Mouse (Mus musculus): ENCODE measurements around the gene Fbxo33. TPM values are rescaled to one million over a fixed set of nuclear protein-coding genes. Genes with fewer than 3 reads are reported as not detected.
"Not testable (repeated sequence)": the region's sequence is repeated elsewhere in the genome, so short reads cannot be mapped to it uniquely, and the experiment has no call there.

Gene Fbxo33
- polyA plus RNA-seq (2015; fragmentation: Nextera tagmentation; extraction: Ambion mirVana) = 8.8 and 9.6 TPM in 2 replicates

DNA sequence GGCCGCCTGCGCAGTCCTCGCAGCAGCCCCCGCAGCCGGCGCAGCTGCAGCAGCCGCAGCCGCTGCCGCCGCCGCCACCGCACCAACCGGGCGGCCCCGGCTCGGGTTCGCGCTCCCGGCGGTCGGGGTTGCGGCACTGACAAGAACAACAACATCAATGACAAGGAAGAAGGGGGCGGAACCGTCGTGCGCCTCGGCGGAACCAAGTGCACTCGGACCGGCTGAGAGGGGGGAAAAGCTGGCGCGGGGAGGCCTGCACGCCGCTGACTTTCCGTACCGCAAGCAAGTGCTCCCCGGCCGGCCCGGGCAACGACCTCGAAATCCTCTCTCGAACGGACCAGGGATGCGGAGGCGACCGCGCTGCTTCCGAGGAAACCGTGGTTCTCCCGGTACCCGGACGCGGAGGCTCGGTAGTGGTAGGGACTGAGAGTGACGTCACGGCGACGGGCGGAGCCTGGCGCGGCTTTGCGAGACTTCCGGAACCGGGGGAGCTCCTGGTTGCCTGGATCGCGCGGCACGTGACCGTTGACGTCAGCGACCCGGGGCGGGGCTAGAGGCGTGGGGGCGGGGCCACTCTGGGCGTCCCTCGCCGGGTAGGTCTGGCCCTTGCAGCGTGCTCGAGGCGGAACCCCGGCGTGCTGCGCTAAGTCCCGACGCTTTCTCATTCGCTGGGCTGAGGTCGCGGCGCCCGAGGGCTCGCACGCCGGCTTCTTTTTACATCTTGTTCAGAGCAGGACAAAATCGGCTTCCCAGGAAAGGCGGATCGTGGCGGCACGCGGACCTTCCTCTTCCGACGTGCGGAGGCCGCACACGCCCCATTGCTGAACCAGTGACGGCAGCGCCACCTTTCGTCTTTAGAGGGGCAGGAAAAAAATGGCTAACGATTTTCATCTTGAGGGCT, at the start of gene Fbxo33:
Gene Fbxo33 (minus strand): TSS at position 401 of the 901 bp plus-strand sequence.
- no peaks in the 10 kb centered on the region for H3K27me3 ChIP-seq
- H3K4me1 ChIP-seq (replicated peaks) = peaks cover 32% of the 10 kb centered on the region
- WGBS (ENCODE audit: insufficient replicate concordance) = under 1% methylated on average over 97 of the region's 109 CpGs
- H3K9ac ChIP-seq = peak within 1 kb of the TSS; percentile 97
- peak; percentile 95 for ATAC-seq (ENCODE audit: low read depth)
- H3K4me2 ChIP-seq = peak within 1 kb of the TSS; percentile 79
- no peaks in the 10 kb centered on the region for H3K9me3 ChIP-seq (replicated peaks)
- H3K4me3 ChIP-seq (replicated peaks) = peak within 1 kb of the TSS; percentile 98
- no peaks in the 10 kb centered on the region for H3K36me3 ChIP-seq
- peak; percentile 96 for DNase-seq
- H3K27ac ChIP-seq = peak within 1 kb of the TSS; percentile 97

DNA sequence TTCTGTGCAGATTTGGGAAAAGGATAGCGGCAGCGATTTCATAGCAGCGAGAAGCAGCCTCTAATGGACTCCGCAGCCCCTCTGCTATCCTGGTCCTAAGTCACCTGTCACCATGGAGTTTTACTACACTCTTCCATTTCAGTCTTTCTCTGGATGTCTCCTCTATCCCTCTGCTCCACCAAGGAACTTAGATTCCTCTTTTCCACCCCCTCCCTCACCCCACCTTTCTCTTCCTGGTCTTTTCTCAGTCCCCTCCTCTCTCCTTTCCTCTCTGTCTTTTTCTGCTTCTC, 46.4 kb upstream of the Fbxo33 start:
- Histone ChIP-seq H3K4me2 (no peak overlapping the region), H3K9ac (no peak overlapping the region), H3K27ac (no peak overlapping the region), H3K36me3 (no peaks in the 10 kb centered on the region), H3K9me3 (replicated peaks) (no peaks in the 10 kb centered on the region), H3K4me3 (replicated peaks) (no peak overlapping the region), H3K27me3 (no peaks in the 10 kb centered on the region), H3K4me1 (replicated peaks) (no peaks in the 10 kb centered on the region)
- DNase-seq = no peak
- WGBS (ENCODE audit: insufficient replicate concordance) = 73% methylated on average over 4 of the region's 4 CpGs
- no peak for ATAC-seq (ENCODE audit: low read depth)

DNA sequence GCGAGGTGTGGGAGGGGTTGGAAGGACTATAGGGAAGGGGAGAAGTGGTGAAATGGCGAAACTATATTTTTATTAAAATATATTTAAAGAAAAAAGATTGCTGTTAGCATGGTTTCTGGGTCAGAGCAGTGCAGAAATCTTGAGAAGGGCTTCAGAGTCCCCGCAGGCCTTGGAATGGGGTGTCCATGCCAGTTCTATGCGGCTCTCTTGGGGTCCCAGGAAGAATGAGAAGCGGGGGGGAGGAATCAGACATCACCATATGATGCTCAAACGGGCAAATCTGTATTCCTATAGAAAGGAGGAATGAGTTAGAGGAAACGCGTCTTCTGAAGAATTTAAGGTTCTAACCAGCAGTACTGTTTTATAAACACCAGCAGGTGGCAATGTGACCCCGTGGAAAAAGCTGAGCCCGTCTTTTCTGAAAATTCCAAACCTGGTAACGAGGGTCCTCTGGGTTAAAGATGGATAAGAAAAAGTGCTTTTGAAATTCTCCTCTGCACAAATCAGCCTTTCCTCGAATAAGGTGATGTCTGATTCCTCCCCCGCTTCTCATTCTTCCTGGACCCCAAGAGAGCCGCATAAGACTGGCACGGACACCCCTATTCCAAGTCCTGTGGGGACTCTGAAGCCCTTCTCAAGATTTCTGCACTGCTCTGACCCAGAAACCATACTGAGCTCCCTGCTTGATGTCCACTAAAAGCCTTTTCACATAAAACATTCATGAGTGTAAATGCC, 45.8 kb upstream of the Fbxo33 start:
- no peak for DNase-seq
- WGBS (ENCODE audit: insufficient replicate concordance) = 31% methylated on average over 15 of the region's 15 CpGs

DNA sequence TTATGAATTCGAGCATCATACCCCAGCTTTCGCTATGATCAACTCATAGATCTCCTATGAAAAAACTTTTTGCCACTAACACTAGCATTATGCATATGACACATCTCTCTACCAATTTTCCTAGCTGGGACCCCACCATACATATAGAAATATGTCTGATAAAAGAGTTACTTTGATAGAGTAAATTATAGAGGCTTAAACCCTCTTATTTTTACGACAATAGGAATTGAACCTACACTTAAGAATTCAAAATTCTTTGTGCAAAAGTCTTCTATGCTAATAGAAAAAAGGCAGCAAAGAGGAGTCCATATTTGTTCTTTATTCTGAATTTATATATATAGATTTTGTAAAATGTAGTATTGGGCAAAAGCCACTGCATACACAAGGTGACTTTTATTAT, 43.3 kb upstream of the Fbxo33 start:
- Histone ChIP-seq H3K4me1 (replicated peaks) (no peaks in the 10 kb centered on the region), H3K4me2 (no peak overlapping the region), H3K27me3 (no peaks in the 10 kb centered on the region), H3K36me3 (no peaks in the 10 kb centered on the region), H3K27ac (no peak overlapping the region), H3K9me3 (replicated peaks) (no peaks in the 10 kb centered on the region), H3K4me3 (replicated peaks) (no peak overlapping the region), H3K9ac (no peak overlapping the region)
- 63% methylated on average over 3 of the region's 3 CpGs for WGBS (ENCODE audit: insufficient replicate concordance)
- DNase-seq = no peak
- no peak for ATAC-seq (ENCODE audit: low read depth)

More for the DNA sequence above, 45.8 kb upstream of the Fbxo33 start:
- Histone ChIP-seq H3K4me1 (replicated peaks) (no peaks in the 10 kb centered on the region), H3K4me2 (no peak overlapping the region), H3K4me3 (replicated peaks) (no peak overlapping the region), H3K27me3 (no peaks in the 10 kb centered on the region), H3K36me3 (no peaks in the 10 kb centered on the region), H3K27ac (no peak overlapping the region), H3K9ac (no peak overlapping the region), H3K9me3 (replicated peaks) (no peaks in the 10 kb centered on the region)
- no peak for ATAC-seq (ENCODE audit: low read depth)

DNA sequence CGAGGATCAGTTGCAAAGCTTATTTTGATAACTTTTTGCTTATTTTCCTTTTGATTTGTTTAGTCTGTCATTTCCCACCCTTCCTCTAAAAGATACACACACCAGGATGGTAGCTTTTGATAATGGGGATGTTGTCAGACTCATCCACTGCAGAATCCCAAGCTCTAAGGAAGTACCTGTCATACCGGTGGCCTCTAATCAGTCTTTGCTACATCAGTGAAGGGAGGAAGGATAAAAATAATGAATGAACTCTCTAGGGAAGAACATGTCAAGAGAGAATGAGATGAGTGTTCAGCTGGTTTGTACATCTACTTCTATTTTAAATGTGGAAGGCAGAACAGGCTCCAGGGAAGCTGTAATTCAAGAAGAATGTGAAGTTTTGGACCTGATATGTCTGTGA, 41.3 kb upstream of the Fbxo33 start:
- H3K36me3 ChIP-seq = no peaks in the 10 kb centered on the region
- WGBS (ENCODE audit: insufficient replicate concordance) = 38% methylated on average over 2 of the region's 2 CpGs
- no peak overlapping the region for H3K27ac ChIP-seq
- no peaks in the 10 kb centered on the region for H3K27me3 ChIP-seq
- H3K4me1 ChIP-seq (replicated peaks) = no peaks in the 10 kb centered on the region
- no peaks in the 10 kb centered on the region for H3K9me3 ChIP-seq (replicated peaks)
- ATAC-seq (ENCODE audit: low read depth) = no peak
- no peak overlapping the region for H3K9ac ChIP-seq
- H3K4me3 ChIP-seq (replicated peaks) = no peak overlapping the region
- H3K4me2 ChIP-seq = no peak overlapping the region
- DNase-seq = no peak

DNA sequence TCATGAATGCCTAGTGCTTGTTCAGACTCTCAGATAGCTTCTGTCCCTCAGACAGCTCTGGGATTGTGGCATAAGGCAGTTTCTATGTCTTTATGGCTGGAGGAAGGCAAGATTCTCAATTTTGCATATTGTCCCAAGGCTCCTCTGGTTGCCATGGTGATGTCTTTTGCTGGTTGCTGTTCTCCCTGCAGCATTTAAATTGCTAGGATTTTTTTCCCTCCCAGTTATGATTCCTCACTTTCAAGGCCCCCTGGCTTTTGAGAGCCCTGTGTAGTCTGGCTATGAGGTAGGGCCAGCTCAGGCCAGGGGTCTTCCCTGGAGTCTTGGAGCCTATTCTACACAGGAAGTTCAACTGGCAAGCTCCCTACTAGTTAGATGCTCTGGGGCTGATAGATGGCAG, 40.8 kb upstream of the Fbxo33 start:
- no peak overlapping the region for H3K4me3 ChIP-seq (replicated peaks)
- H3K4me1 ChIP-seq (replicated peaks) = no peaks in the 10 kb centered on the region
- ATAC-seq (ENCODE audit: low read depth) = no peak
- H3K4me2 ChIP-seq = no peak overlapping the region
- no peak for DNase-seq
- no peak overlapping the region for H3K27ac ChIP-seq
- no peaks in the 10 kb centered on the region for H3K27me3 ChIP-seq
- H3K9ac ChIP-seq = no peak overlapping the region
- H3K36me3 ChIP-seq = no peaks in the 10 kb centered on the region
- H3K9me3 ChIP-seq (replicated peaks) = no peaks in the 10 kb centered on the region

DNA sequence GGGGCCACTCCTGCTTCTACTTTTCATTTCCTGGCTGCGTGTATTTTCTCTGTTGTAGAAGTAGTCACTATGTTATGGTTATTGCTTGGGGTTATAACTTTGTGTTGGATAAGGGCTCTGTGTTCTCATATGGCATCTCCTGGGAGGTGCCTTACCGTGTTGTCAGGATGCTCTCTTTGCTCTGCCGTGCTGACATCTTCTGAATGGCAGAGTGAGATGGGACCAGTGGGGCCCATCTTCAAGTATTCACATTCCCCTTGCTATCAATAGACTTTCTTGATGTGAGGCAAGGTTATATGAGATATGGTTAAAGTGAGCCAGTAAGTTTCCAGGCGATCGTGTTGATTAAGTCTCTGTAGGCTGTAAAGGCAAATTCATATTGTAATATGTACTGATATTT, 39.5 kb upstream of the Fbxo33 start:
- H3K36me3 ChIP-seq = no peaks in the 10 kb centered on the region
- no peak for DNase-seq
- H3K4me3 ChIP-seq (replicated peaks) = no peak overlapping the region
- H3K27ac ChIP-seq = no peak overlapping the region
- no peaks in the 10 kb centered on the region for H3K9me3 ChIP-seq (replicated peaks)
- no peak overlapping the region for H3K4me2 ChIP-seq
- WGBS (ENCODE audit: insufficient replicate concordance) = 65% methylated on average over 5 of the region's 5 CpGs
- H3K9ac ChIP-seq = no peak overlapping the region
- no peaks in the 10 kb centered on the region for H3K27me3 ChIP-seq
- ATAC-seq (ENCODE audit: low read depth) = no peak
- no peaks in the 10 kb centered on the region for H3K4me1 ChIP-seq (replicated peaks)

DNA sequence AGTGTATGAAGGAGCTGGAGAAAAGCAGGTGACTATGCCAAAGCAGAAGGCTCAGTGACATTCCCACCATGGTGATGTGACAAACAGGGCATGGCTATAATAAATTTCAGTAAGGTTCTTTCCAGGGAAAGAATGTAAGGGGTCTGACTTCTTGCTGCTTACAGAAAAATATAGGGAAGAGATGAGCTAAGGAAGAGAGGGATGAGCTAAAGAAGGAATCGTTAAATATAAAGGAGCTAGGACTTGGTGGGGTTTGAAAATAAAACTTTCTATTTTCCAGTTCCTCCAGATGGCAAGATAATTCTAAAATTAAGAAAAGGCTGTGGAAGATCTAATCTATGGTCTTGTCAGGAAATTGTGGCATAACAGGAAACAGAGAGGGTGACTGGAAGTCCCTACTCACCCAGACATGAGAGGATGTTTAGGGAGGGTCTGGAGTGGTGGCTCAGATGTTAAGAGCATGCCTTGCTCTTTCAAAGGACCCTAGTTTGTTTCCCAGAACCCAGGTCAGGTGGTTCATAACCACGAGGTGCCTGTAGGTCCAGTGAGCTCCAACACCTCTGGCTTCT, 30.8 kb upstream of the Fbxo33 start:
- H3K27me3 ChIP-seq = no peaks in the 10 kb centered on the region
- ATAC-seq (ENCODE audit: low read depth) = no peak
- WGBS (ENCODE audit: insufficient replicate concordance) = 33% methylated on average over 2 of the region's 2 CpGs

DNA sequence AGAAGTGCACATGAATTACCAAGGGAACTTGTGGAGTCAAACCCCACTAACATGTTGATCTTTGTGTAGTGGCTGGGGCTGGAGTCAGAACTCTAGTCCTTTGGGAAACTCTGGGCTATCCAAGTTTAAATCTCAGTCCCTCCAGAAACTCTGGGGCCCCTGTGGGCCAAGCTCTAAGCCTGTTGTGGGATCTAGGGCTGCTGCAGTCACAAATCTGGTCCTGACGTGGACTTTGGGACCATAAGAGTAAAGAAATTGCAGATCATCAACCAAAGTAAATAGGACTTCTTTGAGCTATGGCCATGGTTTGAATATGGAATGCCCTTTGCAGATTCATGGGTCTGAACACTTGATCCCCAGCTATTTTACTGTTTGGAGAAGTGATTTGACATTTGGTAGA, 29.4 kb upstream of the Fbxo33 start:
- ATAC-seq (ENCODE audit: low read depth) = no peak
- H3K4me1 ChIP-seq (replicated peaks) = no peaks in the 10 kb centered on the region
- H3K27me3 ChIP-seq = no peaks in the 10 kb centered on the region
- no peak overlapping the region for H3K4me3 ChIP-seq (replicated peaks)
- H3K9me3 ChIP-seq (replicated peaks) = no peaks in the 10 kb centered on the region
- H3K4me2 ChIP-seq = no peak overlapping the region
- no peak overlapping the region for H3K27ac ChIP-seq
- no peak for DNase-seq
- H3K9ac ChIP-seq = no peak overlapping the region
- H3K36me3 ChIP-seq = no peaks in the 10 kb centered on the region
- WGBS (ENCODE audit: insufficient replicate concordance) = 44% methylated on average over 1 of the region's 1 CpGs

More for the DNA sequence above, 30.8 kb upstream of the Fbxo33 start:
- DNase-seq = no peak
- Histone ChIP-seq H3K9me3 (replicated peaks) (no peaks in the 10 kb centered on the region), H3K36me3 (no peaks in the 10 kb centered on the region), H3K4me3 (replicated peaks) (no peak overlapping the region), H3K27ac (no peak overlapping the region), H3K9ac (no peak overlapping the region), H3K4me1 (replicated peaks) (no peaks in the 10 kb centered on the region), H3K4me2 (no peak overlapping the region)

DNA sequence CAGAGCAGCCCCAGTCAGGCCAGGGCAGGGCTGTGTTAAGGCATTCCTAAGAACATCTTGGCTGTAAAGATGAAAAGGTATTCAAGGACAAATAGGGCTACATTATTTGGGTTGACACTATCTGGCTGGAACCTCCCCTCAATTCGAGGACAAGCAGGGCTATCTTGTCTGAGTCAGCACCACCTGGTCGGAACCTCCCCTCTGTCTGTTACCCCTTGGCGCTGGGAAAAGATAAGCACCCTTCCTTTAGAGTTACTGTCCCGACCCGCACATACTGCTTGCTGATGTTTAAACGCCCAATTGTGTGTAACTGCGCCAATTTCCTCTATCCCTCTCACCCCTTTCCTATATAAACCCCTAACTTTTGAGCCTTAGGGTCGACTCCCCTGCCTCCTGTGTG, 21.5 kb upstream of the Fbxo33 start:
- DNase-seq; H3K27ac ChIP-seq; H3K4me1 ChIP-seq (replicated peaks); H3K4me2 ChIP-seq; H3K9me3 ChIP-seq (replicated peaks); H3K27me3 ChIP-seq; H3K9ac ChIP-seq; H3K4me3 ChIP-seq (replicated peaks); H3K36me3 ChIP-seq; ATAC-seq (ENCODE audit: low read depth): not testable (repeated sequence)
- whole genome bisulfite sequencing (ENCODE audit: insufficient replicate concordance) = 60% methylated on average over 8 of the region's 8 CpGs

DNA sequence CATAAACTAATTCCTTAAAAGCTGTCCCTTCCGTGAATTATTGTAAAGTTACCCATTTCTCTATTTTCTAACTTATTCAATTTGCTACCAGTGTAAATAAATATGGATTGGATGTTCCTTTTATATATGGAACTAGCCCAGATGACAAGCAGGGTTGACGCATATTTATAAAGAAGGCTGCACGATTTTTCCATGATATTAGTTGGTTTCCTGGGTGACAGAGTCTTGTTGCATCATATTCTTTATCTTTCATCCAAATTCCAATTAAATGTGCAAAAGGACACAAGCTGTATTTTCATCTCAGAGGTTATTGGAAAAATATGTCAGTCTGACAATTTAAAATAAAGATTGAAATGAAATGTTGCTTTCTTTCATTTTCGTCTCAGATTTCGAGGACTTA, 18.9 kb upstream of the Fbxo33 start:
- ATAC-seq (ENCODE audit: low read depth) (no peak), DNase-seq (no peak)
- Histone ChIP-seq H3K4me3 (replicated peaks) (no peak overlapping the region), H3K27me3 (no peaks in the 10 kb centered on the region), H3K9me3 (replicated peaks) (no peaks in the 10 kb centered on the region), H3K36me3 (no peaks in the 10 kb centered on the region), H3K27ac (no peak overlapping the region), H3K9ac (no peak overlapping the region), H3K4me1 (replicated peaks) (no peaks in the 10 kb centered on the region), H3K4me2 (no peak overlapping the region)
- 72% methylated on average over 5 of the region's 5 CpGs for WGBS (ENCODE audit: insufficient replicate concordance)

Data from liver, embryonic 13.5 days (tissue).